Mouse (Mus musculus) liver, adult (tissue): ENCODE data around the gene Gm5617.

ENCODE experiments used
- GATA4 ChIP-seq: IDR thresholded peaks from 2 replicates; pipeline ENCODE4 v1.6.1; 2014; ENCODE audit warnings: mild to moderate bottlenecking, low read length; ENCODE audit not compliant: insufficient replicate concordance

Gene Gm5617

GRCm38 (mm10) chr9:48494817-48495547, at the start of gene Gm5617, which contains the start of gene Rbm7:
Gm5617 (plus strand) TSS chr9:48495442.
Rbm7 (minus strand) TSS chr9:48495299.
- TF ChIP-seq GATA4 = peak; percentile 43; the same call in 1 of the 2 replicates

GRCm38 (mm10) chr9:48447783-48448209, 47.4 kb upstream of the Gm5617 start:
- TF ChIP-seq GATA4 = no peak

GRCm38 (mm10) chr9:48450066-48450465, 45.2 kb upstream of the Gm5617 start:
- TF ChIP-seq GATA4 = no peak

GRCm38 (mm10) chr9:48455961-48456360, 39.3 kb upstream of the Gm5617 start:
- TF ChIP-seq GATA4 = no peak

- TF ChIP-seq GATA4 = no peak
Observed at GRCm38 (mm10) chr9:48458879-48459278, 36.4 kb upstream of the Gm5617 start.

GRCm38 (mm10) chr9:48459391-48459790, 35.9 kb upstream of the Gm5617 start:
- no peak for TF ChIP-seq GATA4

- no peak for TF ChIP-seq GATA4
Observed at GRCm38 (mm10) chr9:48460720-48461119, 34.5 kb upstream of the Gm5617 start.

GRCm38 (mm10) chr9:48461545-48461944, 33.7 kb upstream of the Gm5617 start:
- no peak for TF ChIP-seq GATA4

GRCm38 (mm10) chr9:48465671-48466070, 29.6 kb upstream of the Gm5617 start:
- TF ChIP-seq GATA4 = no peak

GRCm38 (mm10) chr9:48466804-48467203, 28.4 kb upstream of the Gm5617 start:
- no peak for TF ChIP-seq GATA4

- TF ChIP-seq GATA4 = no peak
Observed at GRCm38 (mm10) chr9:48472441-48473025, 22.7 kb upstream of the Gm5617 start.

- TF ChIP-seq GATA4 = no peak
Observed at GRCm38 (mm10) chr9:48473131-48473530, 22.1 kb upstream of the Gm5617 start.

GRCm38 (mm10) chr9:48474367-48474766, 20.9 kb upstream of the Gm5617 start:
- no peak for TF ChIP-seq GATA4

GRCm38 (mm10) chr9:48476236-48477165, 18.7 kb upstream of the Gm5617 start:
- no peak; the same call in 1 of the 2 replicates for TF ChIP-seq GATA4

- TF ChIP-seq GATA4 = no peak
Observed at GRCm38 (mm10) chr9:48478808-48479207, 16.4 kb upstream of the Gm5617 start.
